Mouse (Mus musculus) testis, adult 2 months (tissue): ENCODE results near the gene Zfp383.

Experiments used
- CTCF ChIP-seq: fragments of 200-500 bp; IDR thresholded peaks from 2 replicates; pipeline ENCODE4 v1.5.1; 2012; ENCODE audit warnings: low read depth, mild to moderate bottlenecking, inconsistent platforms, low read length, moderate library complexity; ENCODE audit not compliant: control insufficient read depth, insufficient read depth, insufficient replicate concordance
- POLR2A ChIP-seq: fragments of 200-500 bp; IDR thresholded peaks from 2 replicates; pipeline ENCODE4 v1.6.1; 2012; ENCODE audit warnings: low read depth, mild to moderate bottlenecking, inconsistent platforms, low read length, moderate library complexity; ENCODE audit not compliant: control insufficient read depth

DNA sequence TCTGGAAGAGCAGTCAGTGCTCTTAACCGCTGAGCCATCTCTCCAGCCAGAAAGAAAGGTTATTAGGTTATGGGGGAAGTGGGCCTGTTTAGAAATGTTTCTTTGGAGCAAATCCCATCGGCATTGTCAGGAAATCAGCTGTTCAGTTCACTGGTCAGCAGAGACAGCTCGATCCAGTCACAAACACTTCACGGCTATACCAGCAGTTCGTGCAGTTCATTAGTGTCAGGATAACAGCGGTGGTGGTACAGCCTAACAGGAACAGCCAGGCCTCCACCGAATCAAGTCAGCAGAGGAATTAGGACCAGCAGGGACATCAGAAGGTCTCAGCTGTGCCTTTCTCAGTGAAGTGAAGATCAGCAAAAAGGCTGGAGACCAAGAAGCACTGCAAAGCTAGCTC, 27.1 kb upstream of the Zfp383 start:
- no peak for TF ChIP-seq CTCF
- TF ChIP-seq POLR2A = no peak
